Mouse (Mus musculus) thymus, postnatal 36 days (tissue): ENCODE measurements around the gene Gabarapl1.
"Not testable (repeated sequence)": the region's sequence is repeated elsewhere in the genome, so short reads cannot be mapped to it uniquely, and the experiment has no call there.

Experiments used
- DNase-seq, 2 experiments: peaks; one replicate each; pipeline ENCODE4 v3.0.0; 2022; ENCODE audit warnings: mixed read lengths in 2 of 2

The Gabarapl1 gene

DNA sequence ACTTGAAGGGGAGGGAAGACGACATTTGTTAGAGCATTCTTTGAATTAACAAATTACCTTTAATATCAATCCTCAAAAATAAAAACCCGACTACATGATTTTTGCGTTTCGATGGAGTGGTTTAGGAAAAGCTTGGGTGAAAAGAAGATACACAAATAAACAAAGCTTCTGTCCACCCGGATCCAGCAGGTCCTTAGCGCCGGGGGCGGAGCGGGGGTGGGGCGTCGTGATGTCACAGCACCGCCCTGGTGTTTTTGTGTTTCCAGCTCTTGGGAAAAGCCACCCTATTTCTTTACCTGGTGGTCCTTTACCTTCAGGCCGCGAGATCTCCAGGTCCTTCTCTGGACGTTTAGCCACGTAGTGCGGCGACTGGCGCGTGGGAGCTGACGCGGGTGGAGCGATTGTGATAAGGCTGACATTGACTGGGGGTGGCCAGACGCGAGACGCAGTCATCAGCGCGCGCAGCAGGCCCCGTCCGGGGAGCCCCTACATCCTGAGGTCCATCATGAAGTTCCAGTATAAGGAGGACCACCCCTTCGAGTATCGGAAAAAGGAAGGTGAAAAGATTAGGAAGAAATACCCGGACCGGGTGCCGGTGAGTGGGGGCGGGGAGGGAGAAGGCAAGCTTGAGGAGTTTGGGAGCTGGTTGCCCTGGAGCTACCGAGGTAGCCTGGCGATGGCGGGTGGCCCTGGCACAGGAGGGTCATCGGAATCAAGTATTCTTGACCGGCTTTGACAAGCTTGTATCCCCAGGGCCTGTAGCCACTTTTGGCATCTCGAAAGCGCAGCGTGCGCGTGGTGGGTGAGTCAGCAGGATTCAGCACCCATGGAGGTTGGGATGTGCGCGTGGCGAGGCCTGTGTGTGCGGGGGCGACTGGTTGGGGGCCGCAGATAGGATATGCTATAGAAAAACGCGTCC lies at the start of gene Gabarapl1:
Gene Gabarapl1, plus strand, starts transcription at position 219 of the 919 bp plus-strand sequence.
- DNase-seq, result peak; percentile 55 to 60

DNA sequence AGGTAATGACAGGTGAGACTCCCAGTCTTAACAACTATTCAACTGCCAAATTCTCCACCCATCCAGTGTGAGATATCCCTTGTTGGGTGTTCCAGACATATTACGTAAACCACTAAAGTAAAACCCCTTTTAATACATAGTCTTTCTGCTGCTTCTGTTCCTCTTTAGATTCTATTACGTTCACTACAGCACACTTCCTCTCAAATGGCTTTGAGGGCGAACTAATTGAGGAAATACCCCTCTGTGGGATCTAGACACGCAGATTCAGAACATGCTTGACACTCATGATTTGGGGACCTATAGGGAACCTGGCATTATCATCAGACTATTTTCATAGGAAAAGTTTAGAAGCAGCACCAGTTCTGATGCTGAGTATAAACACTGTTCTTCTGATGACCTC lies 38.0 kb upstream of the Gabarapl1 start:
- no peak for DNase-seq

DNA sequence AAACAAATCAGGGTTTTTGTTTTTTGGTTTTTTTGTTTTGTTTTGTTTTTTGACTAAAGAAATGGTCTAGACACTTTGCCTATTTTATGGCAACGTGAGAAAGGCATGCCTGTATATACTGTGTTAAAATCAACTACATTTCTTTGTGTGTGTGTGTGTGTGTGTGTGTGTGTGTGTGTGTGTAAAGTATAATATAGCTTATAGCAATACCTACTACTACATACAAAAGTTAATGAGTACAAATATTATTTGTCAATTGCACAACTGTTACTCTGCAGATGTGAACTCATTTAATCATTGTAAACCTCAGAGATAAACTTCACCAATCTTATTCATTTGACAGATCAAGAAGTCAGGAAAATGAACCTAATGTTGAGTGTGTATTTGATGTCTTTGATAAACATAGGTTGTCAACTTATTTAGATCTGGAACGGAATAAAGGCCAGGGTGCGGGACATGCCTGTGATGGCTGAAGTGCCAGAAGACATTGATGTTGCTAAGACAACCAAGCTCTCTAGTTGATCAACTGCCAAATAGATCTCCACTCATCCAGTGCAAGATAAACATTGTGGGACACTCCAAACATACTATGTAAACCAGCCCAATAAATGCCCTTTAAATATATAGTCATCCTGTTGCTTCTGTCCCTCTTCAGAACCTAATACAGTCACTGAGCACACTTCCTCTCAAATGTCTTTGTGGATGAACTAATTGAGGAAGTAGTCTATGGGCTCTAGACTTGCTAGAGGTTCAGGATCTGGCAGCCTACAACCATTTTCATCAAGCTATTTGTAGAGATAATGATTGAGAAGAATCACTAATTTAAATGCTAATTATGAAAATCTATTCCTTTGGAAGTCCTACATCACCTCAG lies 35.4 kb upstream of the Gabarapl1 start:
- DNase-seq, result no peak

DNA sequence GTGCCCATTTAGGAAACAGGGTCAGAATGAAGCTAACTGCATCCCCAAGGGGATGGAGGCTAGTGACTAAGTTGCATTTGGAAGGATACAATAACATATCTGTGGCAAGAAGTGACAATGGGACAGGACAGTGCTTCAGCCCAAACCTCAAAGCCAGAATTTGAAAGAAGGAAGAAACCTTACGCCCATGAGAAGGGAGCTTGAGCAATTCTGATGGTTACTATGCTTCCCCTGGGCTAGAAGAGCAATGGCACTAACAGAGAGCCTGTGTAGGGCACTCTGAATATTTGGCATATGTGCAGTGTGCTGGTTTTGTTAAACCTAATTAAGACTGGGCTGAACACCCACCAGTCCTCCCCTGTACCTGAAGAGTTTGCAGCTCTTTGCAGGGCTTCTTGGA lies 33.4 kb upstream of the Gabarapl1 start:
- DNase-seq, result not testable (repeated sequence)

DNA sequence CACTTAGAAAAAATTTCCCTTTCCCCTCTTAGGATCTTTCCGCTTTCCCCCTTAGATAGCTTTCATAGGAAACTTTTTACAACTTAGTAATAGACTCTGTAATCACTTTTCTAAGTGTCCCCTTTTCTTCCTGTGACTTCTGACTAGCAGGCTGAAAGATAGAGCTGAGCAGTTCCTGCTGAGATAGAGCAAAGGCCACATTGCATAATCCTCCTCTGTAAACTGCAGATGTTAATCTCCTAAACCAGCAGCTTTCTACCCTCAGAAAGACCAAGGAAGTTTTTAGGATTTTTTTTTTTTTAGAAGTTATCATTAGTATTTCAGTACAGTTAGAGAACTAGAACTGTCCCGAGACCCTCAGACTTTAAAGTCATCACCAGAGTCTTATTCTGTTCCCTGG lies 29.5 kb upstream of the Gabarapl1 start:
- DNase-seq, result no peak

DNA sequence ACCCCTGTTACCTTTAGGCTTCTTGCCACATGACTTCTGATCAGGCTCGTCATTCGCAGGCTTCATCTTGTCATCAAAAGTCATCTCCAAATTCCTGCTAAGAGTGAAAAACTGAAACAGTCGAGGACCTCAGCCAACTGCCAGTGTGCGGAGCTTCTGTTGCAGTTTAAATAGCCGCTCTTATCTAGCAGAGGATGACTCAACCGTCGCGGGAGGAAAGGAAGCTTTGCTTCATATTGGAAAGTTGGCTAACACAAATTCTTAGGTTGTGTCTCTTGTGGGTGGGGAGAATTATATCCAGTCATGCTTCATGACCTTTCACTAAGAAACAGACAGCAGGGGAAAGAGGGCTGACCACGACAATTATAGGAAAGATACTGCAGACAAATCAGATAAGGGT lies 25.9 kb upstream of the Gabarapl1 start, which contains the start of gene Olr1:
Gene Olr1, minus strand, starts transcription at position 142 of the 400 bp plus-strand sequence.
- DNase-seq, result no peak

DNA sequence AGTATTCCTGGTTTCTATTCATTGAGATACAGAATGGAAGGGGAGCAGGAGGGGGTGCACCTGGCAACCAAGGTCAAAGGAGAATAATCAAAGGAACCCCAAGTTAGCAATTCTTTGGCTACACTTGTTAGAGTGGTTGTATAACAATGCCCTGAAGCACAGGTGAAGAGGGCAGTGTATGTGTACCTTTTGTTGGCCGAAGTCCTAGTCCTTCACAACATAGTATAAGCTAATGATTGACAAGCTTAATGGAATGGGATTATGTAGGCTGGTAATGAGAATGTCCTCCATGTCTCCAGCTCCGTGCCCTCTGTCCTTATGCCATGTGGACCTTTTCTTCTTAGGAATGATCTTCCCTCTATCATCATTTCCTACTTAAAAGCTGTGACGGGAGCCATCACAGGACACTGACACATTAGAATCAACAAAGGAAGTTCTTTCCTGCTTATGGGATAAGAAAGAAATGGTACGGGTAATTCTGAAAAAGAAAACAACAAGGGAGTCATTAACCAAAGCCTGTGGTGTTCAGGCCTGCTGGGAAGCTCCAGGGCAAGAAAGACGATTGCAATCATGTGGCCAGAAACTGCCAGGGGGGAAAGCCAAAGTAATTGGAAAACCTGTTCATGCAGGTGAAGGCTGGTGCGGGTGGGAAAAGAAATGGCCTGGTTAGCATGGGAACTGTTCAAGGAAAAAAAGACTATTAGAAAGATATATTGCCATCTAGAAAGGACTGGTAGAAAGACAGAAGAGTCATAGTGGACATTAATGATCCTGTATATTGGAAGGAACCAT lies 22.6 kb upstream of the Gabarapl1 start:
- DNase-seq, result no peak

DNA sequence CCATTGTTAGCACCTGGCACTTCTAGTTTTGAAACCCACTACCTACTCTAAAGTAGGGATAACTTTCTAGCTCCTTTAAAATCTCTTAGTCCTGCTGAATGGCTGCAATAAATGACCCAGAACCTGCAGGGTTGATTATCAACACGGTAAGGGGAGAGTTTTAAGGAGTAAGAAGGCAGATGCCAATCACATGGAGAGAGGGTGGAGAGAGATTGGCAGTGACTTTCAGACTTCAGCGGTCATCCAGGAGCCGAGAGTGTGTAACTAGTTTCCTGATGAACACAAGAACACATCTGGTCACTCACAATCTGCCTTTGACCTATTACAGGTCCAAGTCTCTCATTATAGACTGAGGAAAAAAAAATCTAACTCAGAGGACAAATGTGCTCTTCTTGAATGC lies 20.6 kb upstream of the Gabarapl1 start, which contains the start of gene Tmem52b:
Gene Tmem52b, plus strand, starts transcription at position 189 of the 400 bp plus-strand sequence.
- DNase-seq, result no peak

DNA sequence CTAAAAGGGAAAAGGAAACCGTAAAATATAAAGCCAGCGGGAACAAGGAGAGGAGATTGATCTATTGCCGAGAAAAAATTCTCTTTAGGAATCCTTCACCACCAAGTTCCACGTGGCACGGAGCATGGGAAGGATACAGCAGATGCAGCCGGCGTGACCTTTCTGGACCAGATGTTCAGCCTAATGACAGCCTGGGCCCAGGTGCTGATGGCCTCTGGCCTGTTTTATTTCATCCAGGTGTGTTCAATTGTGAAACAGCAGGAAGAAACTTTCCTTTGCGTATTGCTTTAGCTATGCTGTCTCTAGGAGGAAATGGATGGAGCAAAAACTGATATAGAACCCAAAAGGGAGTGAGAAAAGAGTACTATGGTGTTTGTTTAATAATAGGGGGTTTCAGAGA lies 20.1 kb upstream of the Gabarapl1 start:
- DNase-seq, result no peak

DNA sequence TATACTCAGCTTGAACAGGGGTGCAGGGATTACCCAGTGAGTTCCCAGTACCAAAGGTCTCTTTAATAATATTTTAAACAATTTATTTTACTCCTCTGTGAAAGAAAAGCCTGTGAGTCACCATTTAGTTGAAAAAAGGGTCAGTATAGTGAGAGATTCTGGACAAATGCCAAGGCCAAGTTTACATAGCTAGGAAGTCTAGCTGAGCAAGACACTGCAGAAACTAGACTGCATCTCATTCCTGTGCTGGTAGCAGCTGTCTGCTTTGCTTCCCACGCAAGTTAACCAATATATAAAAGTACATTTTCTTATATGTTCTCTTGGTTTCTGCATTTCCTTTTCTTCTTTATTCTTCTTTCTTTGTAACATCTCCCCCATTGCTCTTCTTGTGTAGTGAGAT lies 19.6 kb upstream of the Gabarapl1 start:
- no peak for DNase-seq

DNA sequence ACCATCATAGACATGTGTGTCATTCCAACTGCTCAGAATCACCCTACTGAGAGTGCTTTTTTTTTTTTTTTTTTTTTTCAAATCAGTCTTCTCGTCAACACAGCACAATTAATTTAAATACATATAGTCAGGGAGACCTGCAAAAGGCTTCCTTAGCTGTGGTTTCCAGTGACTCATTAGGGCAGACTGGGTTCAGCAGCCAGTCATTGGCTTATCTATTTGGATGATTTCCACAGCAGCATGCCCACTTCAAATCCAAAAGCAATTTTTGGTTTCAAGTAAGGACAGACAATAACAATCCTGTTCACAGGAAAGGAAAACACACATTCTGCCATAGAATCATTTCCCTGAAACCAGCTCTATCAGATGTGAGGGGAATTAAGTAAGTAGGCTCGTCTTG lies 18.6 kb upstream of the Gabarapl1 start:
- DNase-seq, result no peak

DNA sequence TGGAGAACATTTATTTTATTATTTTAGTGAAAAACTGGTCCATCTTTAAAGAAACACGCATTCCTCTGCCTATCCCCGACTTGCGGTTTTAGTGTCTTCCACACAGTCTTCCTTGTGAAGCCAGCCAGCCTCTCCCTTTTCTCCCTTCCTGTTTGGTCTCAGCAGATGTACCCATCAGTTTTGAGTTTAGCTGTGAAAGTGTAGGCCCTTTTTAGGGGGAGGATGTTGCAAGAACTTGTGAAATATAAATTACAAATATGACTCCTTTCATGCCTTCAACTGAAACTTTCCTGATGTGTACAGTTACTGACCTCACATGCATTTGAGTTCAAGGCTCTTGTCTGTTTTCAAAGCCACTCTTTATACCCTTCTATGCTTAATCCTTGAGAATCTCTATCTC lies 17.9 kb upstream of the Gabarapl1 start:
- no peak for DNase-seq

DNA sequence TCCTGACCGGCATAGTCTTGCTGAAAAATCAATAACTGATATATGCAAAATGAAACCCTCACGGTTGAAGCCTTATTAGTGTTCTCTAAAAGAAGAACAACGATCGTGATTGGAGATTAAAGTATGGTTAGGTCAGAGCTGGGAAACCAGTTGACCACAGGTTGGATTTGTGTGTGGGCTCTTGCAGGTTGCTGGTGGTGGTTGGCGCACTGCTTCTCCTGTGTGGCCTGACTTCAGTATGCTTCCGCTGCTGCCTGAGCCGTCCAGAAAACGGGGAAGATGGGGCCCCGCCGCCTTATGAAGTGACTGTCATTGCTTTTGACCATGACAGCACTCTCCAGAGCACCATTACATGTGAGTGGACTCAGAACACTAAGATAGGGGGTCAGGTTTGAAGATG lies 16.6 kb upstream of the Gabarapl1 start:
- no peak for DNase-seq

DNA sequence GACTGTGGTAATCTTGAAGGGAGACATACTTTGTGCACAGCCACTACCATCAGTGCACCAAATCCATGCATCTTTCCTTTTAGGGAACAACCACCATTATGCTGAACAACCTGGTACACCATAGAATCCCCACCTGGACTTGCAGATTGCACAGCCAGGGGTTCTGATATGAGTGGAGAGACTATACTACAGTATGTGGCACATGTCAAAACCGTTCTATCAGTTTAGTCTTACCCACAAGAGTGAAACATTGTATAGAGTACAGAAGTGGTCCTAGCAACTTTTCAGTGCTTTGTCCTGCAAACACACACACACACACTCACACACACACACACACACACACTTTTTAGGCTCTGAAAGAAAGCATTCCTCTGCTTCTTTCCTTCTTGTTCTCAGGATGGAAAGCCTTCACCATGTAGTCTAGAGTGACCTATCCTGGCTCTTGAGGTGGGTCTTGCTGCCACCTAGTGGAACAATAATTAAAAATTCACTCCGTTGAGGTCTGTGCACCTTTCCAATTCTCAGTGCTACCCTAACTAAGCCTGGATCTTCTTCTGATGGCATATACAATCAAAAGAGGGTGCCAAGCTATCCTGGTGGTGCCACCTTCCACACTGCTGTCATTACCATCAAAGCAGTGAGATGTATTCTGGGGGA lies 15.1 kb upstream of the Gabarapl1 start:
- no peak for DNase-seq

DNA sequence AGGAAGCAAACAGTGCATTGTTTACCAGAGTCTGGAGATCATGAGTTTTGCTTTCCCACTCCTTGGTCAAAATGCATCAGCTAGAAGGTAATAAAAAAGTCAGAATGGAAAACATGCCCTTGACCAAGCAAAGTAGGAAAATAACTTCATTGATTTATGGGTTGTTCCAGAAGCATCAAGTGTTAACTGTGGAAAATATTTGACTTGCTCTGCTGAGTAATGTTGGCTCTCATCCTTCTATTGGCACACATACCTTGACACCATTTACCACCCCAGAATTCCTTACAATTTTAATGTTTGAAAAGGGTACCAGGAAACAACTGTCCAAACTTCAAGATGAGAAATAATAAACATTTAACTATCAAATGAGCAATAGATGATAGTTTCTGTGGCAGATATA lies 6.9 kb upstream of the Gabarapl1 start:
- no peak for DNase-seq

DNA sequence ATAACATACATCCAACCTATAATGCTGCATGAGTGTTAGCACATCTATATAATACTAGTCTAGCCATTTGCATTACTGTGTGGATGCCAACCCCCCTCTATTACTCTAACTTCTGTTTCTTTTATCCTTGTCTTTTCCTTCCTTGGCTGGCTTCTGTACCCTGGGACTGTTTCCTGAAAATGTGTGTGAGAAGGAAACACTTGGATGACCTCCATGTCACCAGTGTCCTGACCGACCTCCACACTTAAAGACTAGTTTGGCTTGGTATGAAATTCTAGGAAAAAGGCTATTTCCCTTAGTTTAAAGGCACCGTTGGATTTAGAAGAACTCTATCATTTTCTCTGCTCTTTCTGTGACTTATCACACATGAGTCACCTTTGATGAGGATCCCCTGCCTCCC lies 5.5 kb upstream of the Gabarapl1 start:
- no peak for DNase-seq

DNA sequence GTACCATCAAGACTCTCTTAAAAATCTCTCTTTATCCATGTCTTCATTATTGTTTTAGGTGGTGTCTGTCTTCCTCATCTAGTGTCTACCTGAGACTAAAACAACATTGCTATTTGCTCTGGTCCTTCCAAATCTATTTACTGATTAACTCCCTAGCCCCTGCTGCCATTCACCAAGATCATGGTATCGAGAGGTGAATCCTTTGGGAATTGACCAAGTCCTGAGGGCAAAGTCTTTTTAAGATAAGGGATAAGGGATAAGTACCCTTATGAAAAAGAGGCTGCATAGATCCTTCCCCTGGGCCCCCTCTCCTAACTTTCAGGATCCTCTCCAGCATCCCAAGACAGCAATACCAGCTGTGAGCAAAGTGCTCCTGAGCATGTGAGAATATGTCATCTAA lies 3.4 kb upstream of the Gabarapl1 start:
- no peak for DNase-seq

DNA sequence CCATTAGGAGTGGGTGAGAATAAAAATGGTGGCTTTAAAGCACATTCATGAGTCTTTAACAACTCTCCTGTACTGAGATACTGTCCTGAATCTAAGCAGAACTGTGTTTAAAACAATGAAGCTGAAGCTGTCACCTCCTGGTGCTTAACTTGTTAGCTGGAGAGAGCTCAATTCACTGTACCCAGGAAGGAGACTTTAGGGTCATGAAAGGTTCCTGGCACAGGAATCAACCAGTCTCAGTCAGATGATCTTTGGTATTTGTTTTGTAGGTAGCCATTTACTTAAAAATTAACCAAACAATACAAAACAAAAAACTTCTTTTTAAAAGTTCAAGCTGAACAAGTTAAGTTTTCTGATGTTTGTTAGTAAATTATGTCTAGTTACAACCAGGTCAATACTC lies 2.7 kb upstream of the Gabarapl1 start:
- DNase-seq, result no peak

DNA sequence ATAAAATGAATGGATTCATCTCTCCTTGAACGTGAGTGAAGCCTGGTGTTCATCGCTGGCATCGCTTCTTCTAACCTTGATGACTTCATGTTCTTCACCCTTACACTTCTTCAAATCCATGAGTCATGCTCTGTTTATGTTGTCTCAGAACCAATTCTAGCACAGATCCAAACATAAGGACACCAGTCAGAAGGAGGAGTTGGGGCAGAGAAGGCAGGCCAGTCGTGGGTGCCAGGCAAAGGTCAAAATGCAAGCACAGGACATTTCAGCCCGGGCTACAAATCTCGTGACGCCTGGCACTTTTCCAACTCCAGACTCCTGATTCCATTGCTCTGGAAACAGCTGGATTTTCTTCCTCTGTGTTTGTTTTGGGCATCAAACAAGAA lies 411 bp upstream of the Gabarapl1 start:
- no peak for DNase-seq

DNA sequence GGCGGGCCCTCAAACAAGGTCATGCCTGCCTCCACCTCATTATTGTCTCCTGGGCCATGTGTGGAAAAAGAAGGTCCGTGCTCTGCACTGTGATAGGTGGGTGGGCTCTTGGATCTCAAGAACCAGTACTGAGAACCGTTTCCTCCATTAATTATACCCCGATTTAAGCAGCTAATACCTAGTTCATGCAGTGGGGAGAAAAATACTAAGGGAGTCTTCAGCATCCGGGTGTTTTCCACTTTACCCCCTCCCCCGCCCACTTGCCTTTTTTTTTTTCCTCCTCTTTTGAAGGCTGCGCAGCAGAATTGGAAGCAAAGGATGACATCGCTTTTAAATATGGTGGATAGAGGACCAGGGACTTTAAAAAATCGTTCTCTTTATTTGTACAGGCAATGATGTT lies 1.1 kb downstream of the Gabarapl1 start:
- DNase-seq, result no peak

DNA sequence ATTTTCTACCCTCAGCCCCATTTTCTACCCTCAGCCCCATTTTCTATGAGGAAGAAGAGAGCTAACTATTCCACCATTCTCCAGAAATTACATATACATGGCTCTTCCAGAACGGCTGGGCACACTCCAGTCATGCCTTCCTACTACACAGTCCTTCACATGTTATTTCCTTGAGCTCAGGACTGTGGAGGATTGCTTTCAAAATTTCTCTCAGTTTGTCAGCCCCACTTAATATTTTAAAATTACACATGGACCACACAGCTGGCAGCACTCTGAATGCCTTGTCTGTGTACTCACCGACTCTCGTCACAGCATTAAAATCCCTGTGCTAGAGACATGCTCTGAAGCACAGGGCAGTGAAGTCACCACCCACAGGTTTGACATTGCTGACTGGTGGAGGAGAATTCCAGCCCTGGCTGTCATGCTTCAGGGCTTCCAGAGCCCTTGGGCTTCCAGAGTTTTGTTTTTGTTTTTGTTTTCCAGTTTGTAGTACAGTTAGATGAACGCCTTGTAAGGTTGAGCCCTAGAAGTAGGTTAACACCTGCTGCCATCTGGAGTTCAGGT lies 1.7 kb downstream of the Gabarapl1 start:
- no peak for DNase-seq

DNA sequence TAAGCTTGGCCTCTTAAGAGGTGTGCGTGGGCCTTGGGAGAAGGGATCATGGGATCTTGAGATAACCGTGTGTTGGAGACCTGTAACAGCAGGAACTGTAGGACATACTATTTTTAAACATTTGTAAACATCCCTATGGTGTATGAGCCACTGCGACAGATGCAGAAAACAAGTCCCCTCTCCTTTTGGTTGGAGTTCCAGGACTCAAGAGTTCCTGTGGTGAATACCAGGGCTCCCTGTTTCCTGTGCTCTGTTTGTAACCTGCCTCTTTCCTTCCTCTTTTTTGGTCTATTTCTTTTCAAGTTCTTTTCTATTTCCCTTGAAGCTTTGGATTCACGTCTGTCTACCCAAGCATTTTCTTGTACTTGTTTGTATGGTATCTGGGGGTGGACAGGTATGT lies 2.8 kb downstream of the Gabarapl1 start:
- DNase-seq, result no peak
